In the genomic region with DNA sequence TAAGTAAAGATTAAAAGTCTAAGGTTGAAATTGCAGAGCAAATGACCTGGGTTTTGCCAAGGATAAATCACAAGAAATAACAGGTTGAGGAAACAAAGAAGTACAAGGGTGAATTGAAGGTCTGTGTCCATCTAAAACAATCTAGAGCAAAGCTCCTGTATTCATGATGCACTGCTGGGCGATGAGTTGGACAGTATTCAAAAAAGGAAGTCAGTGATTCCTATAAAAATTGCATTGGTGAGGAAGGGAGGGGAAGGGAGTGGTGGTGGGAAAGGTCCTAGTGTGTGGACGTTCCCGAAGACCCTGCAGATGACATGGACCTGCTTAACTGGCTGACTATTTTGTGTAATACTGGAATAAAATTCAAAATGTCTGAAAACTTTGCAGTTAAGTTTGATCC, we compare ENCODE assay signal across 17 mouse cellular contexts.
"Had no signal": no experiment of that assay in that cellular context is flagged by ENCODE, and none has a peak within 500 bp of the region (broad histone marks: within the 10 kb centered on the region; RNA-seq: fewer than 3 reads in every experiment).

No protein-coding gene starts in this region.

- DNase-seq: kidney, adult 2 months; kidney, postnatal 14 days; liver; lung, adult 18-20 months; lung, postnatal 4 days; midbrain, embryonic 14.5 days; retina, postnatal 1 day; right cerebral cortex, postnatal 4 days; thymus, adult 2 months; thymus, postnatal 25 days had no signal

- H3K4me3 ChIP-seq: kidney, embryonic 15.5 days; left cerebral cortex, adult 2 months; limb, embryonic 12.5 days; midbrain, embryonic 10.5 days; neural tube, embryonic 13.5 days; stomach, embryonic 15.5 days had no signal

- H3K27me3 ChIP-seq: kidney, embryonic 15.5 days; limb, embryonic 12.5 days; neural tube, embryonic 13.5 days; stomach, embryonic 15.5 days had no signal

- H3K9ac ChIP-seq: kidney, embryonic 15.5 days; limb, embryonic 12.5 days; liver, embryonic 14.5 days; neural tube, embryonic 13.5 days; stomach, embryonic 15.5 days had no signal

- H3K9me3 ChIP-seq: kidney, embryonic 15.5 days; limb, embryonic 12.5 days; midbrain, embryonic 10.5 days; neural tube, embryonic 13.5 days; stomach, embryonic 15.5 days had no signal

- H3K4me2 ChIP-seq: kidney, embryonic 15.5 days; limb, embryonic 12.5 days; neural tube, embryonic 13.5 days; stomach, embryonic 15.5 days had no signal

- H3K27ac ChIP-seq: kidney, embryonic 15.5 days; left cerebral cortex, adult 2 months; limb, embryonic 12.5 days; liver, embryonic 14.5 days; midbrain, embryonic 10.5 days; neural tube, embryonic 13.5 days; stomach, embryonic 15.5 days had no signal
